Mouse (Mus musculus) midbrain, embryonic 12.5 days (tissue): ENCODE data around the gene Usp10. TPM values are rescaled to one million over a fixed set of nuclear protein-coding genes. Genes with fewer than 3 reads are reported as not detected.
A peak's percentile ranks its signal among the peaks of the same experiment; 100 is the strongest.

Experiments used
- ATAC-seq: fragments of 200-750 bp; cut with Nextera tagmentation; 2 replicates; pipeline ENCODE4 v1.8.0; 2017; ENCODE audit warnings: low read depth, moderate TSS enrichment, moderate library complexity; ENCODE audit not compliant: low FRiP score
- H3K27ac ChIP-seq: fragments of 300-500 bp; sonication (generic); replicated peaks from 2 replicates; pipeline ENCODE4 v1.5.1; 2016; ENCODE audit warnings: mild to moderate bottlenecking
- H3K27me3 ChIP-seq: fragments of 300-500 bp; sonication (generic); 2 replicates; pipeline ENCODE4 v1.6.1; 2016; ENCODE audit warnings: mild to moderate bottlenecking
- H3K36me3 ChIP-seq: fragments of 300-500 bp; sonication (generic); 2 replicates; pipeline ENCODE4 v1.6.1; 2016
- H3K4me1 ChIP-seq: fragments of 300-500 bp; sonication (generic); 2 replicates; pipeline ENCODE4 v1.6.1; 2016
- H3K4me2 ChIP-seq: fragments of 300-500 bp; sonication (generic); replicated peaks from 2 replicates; pipeline ENCODE4 v1.6.1; 2016; ENCODE audit warnings: mild to moderate bottlenecking, moderate library complexity
- H3K4me3 ChIP-seq: fragments of 300-500 bp; sonication (generic); 2 replicates; pipeline ENCODE4 v1.5.1; 2016; ENCODE audit warnings: mild to moderate bottlenecking
- H3K9ac ChIP-seq: fragments of 300-500 bp; sonication (generic); replicated peaks from 2 replicates; pipeline ENCODE4 v1.6.1; 2016; ENCODE audit warnings: mild to moderate bottlenecking, moderate library complexity
- H3K9me3 ChIP-seq: fragments of 300-500 bp; sonication (generic); 2 replicates; pipeline ENCODE4 v1.6.1; 2016; ENCODE audit warnings: mild to moderate bottlenecking
- WGBS: fragments of 180-500 bp; shearing (Covaris S2); methylation state at CpG from one replicate; pipeline ENCODE4 v1.1.7; 2016; 5-methylcytosine and 5-hydroxymethylcytosine counted together
- polyA plus RNA-seq: library from polyadenylated mRNA; unstranded; fragments of >200 nt; fragmentation: Nextera tagmentation; extraction: Ambion mirVana; gene quantifications from 2 replicates; pipeline ENCODE4 v1.2.1, GENCODE M21; 2016

Gene Usp10
- polyA plus RNA-seq, 1 experiment from 2014 or later: 147 TPM

DNA sequence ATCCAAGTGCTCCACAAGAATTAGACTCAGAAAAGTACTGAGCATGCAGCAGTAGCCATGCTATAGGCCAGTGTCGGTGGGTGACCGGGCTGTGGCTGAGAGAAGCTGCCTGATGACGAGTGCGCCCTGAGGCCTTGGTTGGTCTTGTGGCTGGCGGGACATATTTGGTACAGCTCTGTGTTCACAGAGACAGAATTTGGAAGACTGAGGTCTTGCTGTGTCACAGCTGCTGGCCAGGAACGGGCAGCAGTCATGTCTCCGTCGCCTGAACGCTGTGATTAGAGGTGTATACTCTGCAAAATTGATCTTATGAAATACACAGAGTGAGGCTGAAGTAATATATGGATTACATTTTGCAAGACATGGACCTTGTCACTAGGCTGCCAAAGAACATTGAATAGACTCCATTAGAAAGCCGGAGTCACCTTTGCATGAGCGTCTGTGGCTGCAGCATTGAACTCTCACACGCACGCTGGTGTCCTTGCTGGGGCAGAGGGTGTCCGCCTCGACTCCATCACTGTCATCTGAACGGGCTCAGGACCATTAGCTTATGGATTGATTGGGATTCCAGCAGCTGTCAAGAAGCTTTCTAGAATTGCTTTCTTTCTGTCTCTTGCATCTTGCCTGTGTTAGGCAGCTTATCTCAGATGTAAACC lies 6.2 kb downstream of the Usp10 start:
- Histone ChIP-seq H3K9ac (no peak overlapping the region), H3K27ac (0 out of 2 replicates have a peak overlapping the region, but pooled peaks have one; percentile 3)
- 88% methylated on average over 16 of the region's 16 CpGs for WGBS

DNA sequence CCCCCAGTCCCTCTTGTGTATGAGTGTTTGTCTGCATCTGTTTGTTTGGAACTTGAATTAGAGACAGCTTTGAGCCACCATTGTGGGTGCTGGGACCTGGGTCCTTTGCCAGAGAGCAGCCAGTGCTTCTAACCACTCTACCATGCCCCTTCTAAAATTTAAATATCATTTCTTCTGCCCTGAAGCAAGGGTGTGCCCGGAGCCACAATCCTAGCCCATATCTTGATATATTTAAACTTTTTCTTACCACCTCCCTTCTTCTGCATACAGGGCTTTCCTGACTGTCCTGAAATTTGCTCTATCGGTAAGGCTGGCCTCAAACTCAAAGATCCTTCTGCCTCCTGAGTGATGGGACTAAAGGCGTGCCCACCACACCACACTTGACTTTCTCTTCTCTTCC lies 7.3 kb downstream of the Usp10 start:
- WGBS: 97% methylated on average over 3 of the region's 3 CpGs
- Histone ChIP-seq H3K4me1 (peaks cover 45% of the 10 kb centered on the region), H3K36me3 (peaks cover 11% of the 10 kb centered on the region; the same call in 1 of the 2 replicates), H3K4me3 (no peak overlapping the region), H3K27me3 (no peaks in the 10 kb centered on the region), H3K9ac (no peak overlapping the region), H3K27ac (no peak overlapping the region), H3K9me3 (no peaks in the 10 kb centered on the region), H3K4me2 (no peak overlapping the region)
- no peak for ATAC-seq

More for the DNA sequence above, 6.2 kb downstream of the Usp10 start:
- H3K4me2 ChIP-seq: no peak overlapping the region
- no peaks in the 10 kb centered on the region for H3K27me3 ChIP-seq
- ATAC-seq: no peak
- H3K4me3 ChIP-seq: no peak overlapping the region
- peaks cover 11% of the 10 kb centered on the region; the same call in 1 of the 2 replicates for H3K36me3 ChIP-seq
- no peaks in the 10 kb centered on the region for H3K9me3 ChIP-seq
- peaks cover 50% of the 10 kb centered on the region for H3K4me1 ChIP-seq

- Histone ChIP-seq H3K9me3 (no peaks in the 10 kb centered on the region), H3K9ac (no peak overlapping the region), H3K27ac (no peak overlapping the region), H3K27me3 (no peaks in the 10 kb centered on the region), H3K4me2 (no peak overlapping the region), H3K4me1 (peaks cover 39% of the 10 kb centered on the region), H3K4me3 (no peak overlapping the region), H3K36me3 (peaks cover 11% of the 10 kb centered on the region; the same call in 1 of the 2 replicates)
- WGBS: 76% methylated on average over 1 of the region's 1 CpGs
- no peak for ATAC-seq
These were observed 8.0 kb downstream of the Usp10 start for GRCm38 (mm10) chr8:119918155-119918567.

- Histone ChIP-seq H3K9ac (no peak overlapping the region), H3K27me3 (no peaks in the 10 kb centered on the region), H3K27ac (no peak overlapping the region), H3K4me3 (no peak overlapping the region), H3K9me3 (no peaks in the 10 kb centered on the region), H3K4me1 (peaks cover 13% of the 10 kb centered on the region; the same call in 1 of the 2 replicates), H3K4me2 (no peak overlapping the region), H3K36me3 (peaks cover 17% of the 10 kb centered on the region; the same call in 1 of the 2 replicates)
- WGBS: 88% methylated on average over 5 of the region's 5 CpGs
- ATAC-seq: no peak
These were observed 13.1 kb downstream of the Usp10 start for GRCm38 (mm10) chr8:119923259-119923658.

- Histone ChIP-seq H3K4me2 (no peak overlapping the region), H3K36me3 (0 out of 2 replicates have a peak, but pooled peaks cover 11% of the 10 kb centered on the region), H3K4me3 (no peak overlapping the region), H3K9ac (no peak overlapping the region), H3K27me3 (no peaks in the 10 kb centered on the region), H3K27ac (no peak overlapping the region), H3K4me1 (peaks cover 17% of the 10 kb centered on the region; the same call in 1 of the 2 replicates), H3K9me3 (no peaks in the 10 kb centered on the region)
- ATAC-seq: no peak
- WGBS: 93% methylated on average over 4 of the region's 4 CpGs
These were observed 15.3 kb downstream of the Usp10 start for GRCm38 (mm10) chr8:119925428-119925827.

GRCm38 (mm10) chr8:119926474-119926873 lies 16.3 kb downstream of the Usp10 start:
- H3K4me2 ChIP-seq: no peak overlapping the region
- no peak overlapping the region for H3K27ac ChIP-seq
- no peaks in the 10 kb centered on the region for H3K27me3 ChIP-seq
- H3K4me1 ChIP-seq: peaks cover 15% of the 10 kb centered on the region; the same call in 1 of the 2 replicates
- no peaks in the 10 kb centered on the region for H3K9me3 ChIP-seq
- 0 out of 2 replicates have a peak, but pooled peaks cover 11% of the 10 kb centered on the region for H3K36me3 ChIP-seq
- 85% methylated on average over 2 of the region's 2 CpGs for WGBS
- no peak overlapping the region for H3K4me3 ChIP-seq
- no peak overlapping the region for H3K9ac ChIP-seq
- no peak for ATAC-seq

DNA sequence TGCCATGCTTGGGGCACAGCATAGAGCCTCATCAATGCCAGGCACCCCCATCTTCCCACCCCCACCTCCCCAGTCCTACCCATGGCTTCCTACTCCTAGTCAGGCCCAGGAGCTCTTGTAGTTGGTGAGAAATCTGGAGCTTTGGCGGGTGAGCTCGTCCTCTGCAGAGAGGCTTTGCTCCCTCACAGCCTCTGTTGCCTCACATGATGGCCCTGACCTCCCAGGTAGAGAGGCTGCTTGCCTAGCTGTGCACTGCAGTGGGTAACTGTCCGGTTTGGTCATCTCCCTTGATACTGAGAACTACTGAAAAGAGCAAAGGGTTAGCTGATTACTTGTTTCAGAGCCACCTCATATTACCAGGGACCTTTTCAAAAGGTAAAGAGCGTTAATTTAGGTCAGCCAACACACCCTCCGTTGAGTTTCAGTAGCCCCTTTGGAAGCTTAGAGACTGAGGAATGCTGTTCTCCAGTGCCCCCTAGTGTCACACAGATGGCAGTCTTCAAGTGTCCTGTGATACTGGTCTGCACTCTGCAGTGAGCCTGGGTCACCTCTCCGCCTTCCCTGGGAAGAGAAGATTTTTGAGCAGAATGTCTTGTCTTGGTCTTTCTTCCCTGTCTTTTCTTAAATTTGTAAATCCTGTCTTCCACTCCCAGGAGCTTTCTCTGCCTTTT lies 17.4 kb downstream of the Usp10 start:
- peaks cover 18% of the 10 kb centered on the region; the same call in 1 of the 2 replicates for H3K36me3 ChIP-seq
- H3K4me3 ChIP-seq: no peak overlapping the region
- no peak overlapping the region for H3K27ac ChIP-seq
- no peak for ATAC-seq
- H3K4me2 ChIP-seq: no peak overlapping the region
- no peak overlapping the region for H3K9ac ChIP-seq
- no peaks in the 10 kb centered on the region for H3K9me3 ChIP-seq
- no peaks in the 10 kb centered on the region for H3K27me3 ChIP-seq
- H3K4me1 ChIP-seq: peaks cover 10% of the 10 kb centered on the region; the same call in 1 of the 2 replicates
- 44% methylated on average over 6 of the region's 6 CpGs for WGBS

GRCm38 (mm10) chr8:119931317-119931716 lies 21.2 kb downstream of the Usp10 start:
- Histone ChIP-seq H3K27me3 (no peaks in the 10 kb centered on the region), H3K4me3 (no peak overlapping the region), H3K4me2 (no peak overlapping the region), H3K36me3 (peaks cover 34% of the 10 kb centered on the region), H3K9ac (no peak overlapping the region), H3K4me1 (peaks cover 10% of the 10 kb centered on the region; the same call in 1 of the 2 replicates), H3K9me3 (no peaks in the 10 kb centered on the region), H3K27ac (no peak overlapping the region)
- no peak for ATAC-seq
- WGBS: 91% methylated on average over 4 of the region's 4 CpGs

GRCm38 (mm10) chr8:119933681-119934080 lies 23.5 kb downstream of the Usp10 start:
- Histone ChIP-seq H3K36me3 (peaks cover 44% of the 10 kb centered on the region), H3K4me3 (no peak overlapping the region)
- no peak for ATAC-seq

GRCm38 (mm10) chr8:119935541-119935940 lies 25.4 kb downstream of the Usp10 start:
- Histone ChIP-seq H3K4me3 (no peak overlapping the region), H3K4me1 (0 out of 2 replicates have a peak, but pooled peaks cover under 1% of the 10 kb centered on the region), H3K36me3 (peaks cover 51% of the 10 kb centered on the region), H3K27ac (no peak overlapping the region), H3K27me3 (no peaks in the 10 kb centered on the region), H3K9me3 (no peaks in the 10 kb centered on the region), H3K4me2 (no peak overlapping the region), H3K9ac (no peak overlapping the region)
- WGBS: 88% methylated on average over 6 of the region's 6 CpGs
- ATAC-seq: no peak

More at GRCm38 (mm10) chr8:119933681-119934080, 23.5 kb downstream of the Usp10 start:
- H3K9ac ChIP-seq: no peak overlapping the region
- 96% methylated on average over 4 of the region's 4 CpGs for WGBS
- H3K4me2 ChIP-seq: no peak overlapping the region
- no peaks in the 10 kb centered on the region for H3K27me3 ChIP-seq
- H3K9me3 ChIP-seq: no peaks in the 10 kb centered on the region
- H3K27ac ChIP-seq: no peak overlapping the region
- peaks cover 6% of the 10 kb centered on the region; the same call in 1 of the 2 replicates for H3K4me1 ChIP-seq

DNA sequence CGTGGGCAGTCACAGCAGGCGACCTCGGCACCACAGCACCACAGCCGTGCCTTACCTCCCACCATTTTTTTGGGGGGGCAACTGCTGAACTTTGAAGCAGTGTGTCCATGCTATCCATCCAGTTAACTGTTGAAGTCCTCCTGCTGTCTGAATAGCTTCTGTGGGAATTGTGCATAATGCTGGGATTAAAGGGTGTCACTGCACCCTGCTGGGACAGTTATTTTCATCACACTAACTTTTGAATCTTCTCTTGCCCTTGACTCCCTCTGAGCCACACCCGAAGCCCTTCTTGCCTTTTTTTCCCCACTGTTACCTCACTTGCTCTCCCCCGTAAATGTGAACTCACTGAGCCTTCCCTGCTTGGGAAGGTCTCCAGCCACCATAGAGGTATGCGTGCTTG lies 28.3 kb downstream of the Usp10 start:
- no peak overlapping the region for H3K27ac ChIP-seq
- H3K4me3 ChIP-seq: no peak overlapping the region
- 86% methylated on average over 7 of the region's 7 CpGs for WGBS
- ATAC-seq: no peak
- no peaks in the 10 kb centered on the region for H3K27me3 ChIP-seq
- H3K4me2 ChIP-seq: no peak overlapping the region
- H3K36me3 ChIP-seq: peaks cover 61% of the 10 kb centered on the region
- no peaks in the 10 kb centered on the region for H3K4me1 ChIP-seq
- no peak overlapping the region for H3K9ac ChIP-seq
- no peaks in the 10 kb centered on the region for H3K9me3 ChIP-seq

DNA sequence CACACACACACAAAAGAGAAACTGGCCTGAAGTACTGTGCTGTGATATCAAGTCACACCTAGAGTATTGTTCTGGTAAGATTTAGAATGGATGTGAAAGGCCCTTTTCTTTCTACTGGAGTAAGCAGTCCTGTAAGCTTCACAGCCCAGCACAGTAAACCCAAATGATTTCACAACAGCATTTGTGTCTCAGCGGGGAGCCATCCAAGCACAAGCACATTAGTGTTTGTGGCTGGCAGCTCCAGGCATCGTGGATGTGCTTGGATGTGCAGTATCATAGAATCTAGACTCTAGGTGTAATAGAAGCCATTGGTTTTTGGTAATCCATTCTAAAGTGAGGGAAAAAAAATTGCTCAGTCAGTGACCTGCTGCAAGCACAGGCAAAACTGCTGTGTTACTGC lies 29.2 kb downstream of the Usp10 start:
- Histone ChIP-seq H3K27ac (no peak overlapping the region), H3K36me3 (peaks cover 61% of the 10 kb centered on the region), H3K27me3 (no peaks in the 10 kb centered on the region), H3K9ac (no peak overlapping the region), H3K4me1 (no peaks in the 10 kb centered on the region), H3K4me3 (no peak overlapping the region), H3K9me3 (no peaks in the 10 kb centered on the region), H3K4me2 (no peak overlapping the region)
- WGBS: 92% methylated on average over 2 of the region's 2 CpGs
- no peak for ATAC-seq
